Mouse (Mus musculus) heart, postnatal 25 days (tissue): Measurements from ENCODE around the gene Smarca4. TPM values are rescaled to one million over a fixed set of nuclear protein-coding genes. Genes with fewer than 3 reads are reported as not detected.
"Not testable (repeated sequence)": the region's sequence is repeated elsewhere in the genome, so short reads cannot be mapped to it uniquely, and the experiment has no call there.

Experiments used
- DNase-seq: peaks from one replicate; pipeline ENCODE4 v3.0.0; 2022; ENCODE audit warnings: low spot score
- intact Hi-C: fragments of 180-260 bp; cut with DNase I; formaldehyde crosslinking; loops from one replicate; pipeline ENCODE4 v1.15.1; 2025
- total RNA-seq, 2 experiments: library from RNA; stranded (reverse); gene quantifications; 2 replicates each; pipeline ENCODE4 v1.2.3; 2021

The Smarca4 gene
- total RNA-seq, 2 experiments from 2014 or later = 46.4 to 48.1 TPM

DNA sequence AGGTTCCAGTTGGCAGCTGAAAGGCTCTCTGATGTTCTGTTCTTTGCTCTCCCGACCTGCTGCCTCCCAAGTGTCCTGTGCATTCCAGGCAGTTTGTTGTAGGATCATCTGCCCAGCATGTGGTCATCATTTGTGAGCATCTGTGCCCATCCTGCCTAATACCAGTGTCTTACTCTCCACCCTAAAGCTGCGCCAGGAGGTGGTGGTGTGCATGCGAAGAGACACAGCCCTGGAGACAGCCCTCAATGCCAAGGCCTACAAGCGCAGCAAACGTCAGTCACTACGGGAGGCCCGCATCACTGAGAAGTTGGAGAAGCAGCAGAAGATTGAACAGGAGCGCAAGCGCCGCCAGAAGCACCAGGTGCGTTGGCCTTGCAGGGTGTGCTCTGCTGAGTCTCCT is 23.1 kb downstream of the Smarca4 start:
- no peak for DNase-seq
- intact Hi-C loops = no loop called here

DNA sequence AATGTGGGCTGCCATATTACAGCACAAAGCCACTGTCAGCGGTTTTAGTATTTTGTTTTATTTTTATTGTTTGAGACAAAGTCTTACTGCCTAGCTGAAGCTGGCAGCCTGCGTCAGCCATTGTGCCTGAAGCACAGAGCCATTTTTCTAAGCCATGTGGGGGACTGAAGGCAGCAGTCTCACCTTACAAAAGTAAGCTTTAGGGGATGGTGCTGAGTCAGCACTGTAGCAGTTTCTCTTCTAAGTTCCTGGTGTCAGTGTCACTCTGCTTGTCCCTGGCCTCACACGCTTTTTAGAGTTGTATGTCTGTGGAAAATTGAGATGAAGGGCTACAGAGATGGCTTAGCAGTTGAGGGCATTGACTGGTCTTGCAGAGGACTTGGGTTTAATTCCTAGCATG is 30.4 kb downstream of the Smarca4 start:
- intact Hi-C loops = no loop called here
- DNase-seq = no peak

DNA sequence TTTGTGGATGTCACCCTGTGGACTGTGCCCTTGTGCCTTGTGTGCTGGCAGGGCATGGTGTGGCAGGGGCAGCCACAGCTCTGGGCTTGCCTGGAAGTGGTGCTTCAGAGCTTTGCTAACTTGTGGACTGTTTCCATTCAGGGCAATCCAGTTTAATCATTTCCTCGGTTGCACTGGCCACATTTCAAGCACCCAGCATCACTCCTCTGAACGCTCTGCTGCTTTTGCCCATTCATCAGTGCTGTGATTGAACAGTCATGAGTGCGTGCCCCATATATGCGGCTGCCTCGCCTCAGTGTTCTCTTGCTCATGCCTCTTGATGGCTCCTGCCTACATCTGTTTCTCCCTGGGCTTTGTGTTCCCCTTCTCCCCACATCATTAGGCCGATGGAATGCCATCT is 31.8 kb downstream of the Smarca4 start:
- DNase-seq = no peak
- intact Hi-C loops = no loop called here

DNA sequence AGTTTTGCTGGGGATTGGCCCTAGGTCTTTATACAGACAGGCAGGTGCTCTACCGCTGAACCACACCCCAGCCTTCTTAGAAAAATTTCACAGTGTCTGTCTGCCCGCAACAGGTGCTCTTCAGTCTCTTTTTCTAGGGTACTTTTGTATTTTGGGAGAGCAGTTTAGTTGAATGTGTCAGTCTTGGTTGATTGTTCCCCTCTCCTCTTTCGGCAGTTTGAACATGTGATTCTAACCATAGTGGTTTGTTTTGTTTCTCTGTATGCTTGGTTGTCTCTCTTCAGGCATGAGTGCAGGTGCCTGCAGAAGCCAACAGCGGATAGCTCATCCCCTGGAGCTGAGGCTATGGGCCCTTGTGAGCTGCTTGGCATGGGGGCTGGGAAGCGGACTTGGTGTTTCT is 36.3 kb downstream of the Smarca4 start:
- no peak for DNase-seq
- intact Hi-C loops = loop anchor here (5.0 kb wide), 1 partner anchor 50 kb away; no protein-coding TSS in a partner anchor

DNA sequence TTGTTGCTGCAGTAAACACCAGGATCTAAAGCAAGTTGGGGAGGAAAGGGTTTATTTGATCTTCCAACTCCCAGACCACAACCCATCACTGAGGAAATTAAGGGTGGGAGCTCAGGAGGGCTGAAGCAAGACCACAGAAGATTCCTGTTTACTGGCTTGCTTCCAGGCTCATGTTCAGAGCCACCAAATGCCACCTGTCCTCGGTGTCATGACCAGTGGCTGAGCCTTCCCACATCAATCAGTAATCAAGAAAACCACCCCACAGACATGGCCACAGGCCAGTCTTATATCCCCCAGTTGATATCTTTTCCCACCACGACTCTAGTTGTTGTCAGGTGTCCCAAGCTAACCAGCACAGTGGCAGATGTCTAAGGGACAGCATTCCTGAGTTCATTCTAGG is 37.3 kb downstream of the Smarca4 start:
- no peak for DNase-seq
- intact Hi-C loops = loop anchor here (5.0 kb wide), 1 partner anchor 51 kb away; no protein-coding TSS in a partner anchor

DNA sequence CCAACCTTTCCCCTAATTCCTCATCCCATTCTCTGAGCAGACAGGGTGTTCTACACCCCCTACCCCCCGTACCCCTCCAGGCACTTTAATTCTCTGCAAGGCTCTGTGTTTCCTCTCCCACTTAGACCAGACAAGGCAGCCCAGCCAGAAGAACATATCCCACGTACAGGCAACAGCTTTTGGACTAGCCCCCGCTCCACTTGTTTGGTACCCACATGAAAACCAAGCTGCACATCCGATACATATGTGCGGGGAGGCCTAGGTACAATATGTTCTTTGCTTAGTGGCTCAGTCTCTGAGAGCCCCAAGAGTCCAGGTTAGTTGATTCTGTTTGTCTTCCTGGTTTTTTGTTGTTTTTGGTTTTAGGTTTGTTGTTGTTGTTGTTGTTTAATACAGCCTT is 46.1 kb downstream of the Smarca4 start:
- no peak for DNase-seq
- intact Hi-C loops = no loop called here

DNA sequence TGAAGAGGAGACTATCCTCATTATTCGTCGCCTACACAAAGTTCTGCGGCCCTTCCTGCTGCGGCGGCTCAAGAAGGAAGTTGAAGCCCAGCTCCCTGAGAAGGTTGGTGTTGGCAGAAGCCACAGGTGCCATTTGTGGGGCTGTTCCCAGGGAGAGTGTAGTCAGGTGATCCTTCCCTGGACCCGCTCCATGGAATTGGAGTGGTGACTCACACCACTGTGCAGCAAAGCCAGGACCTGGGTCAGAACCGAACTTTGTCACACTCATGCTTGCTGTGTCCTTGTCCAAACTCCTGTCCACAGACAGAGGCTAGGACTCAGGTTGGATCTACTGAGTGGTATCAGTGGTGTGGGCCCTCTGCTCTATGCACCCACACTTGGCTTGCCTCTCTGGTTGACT is 53.0 kb downstream of the Smarca4 start:
- DNase-seq = no peak
- intact Hi-C loops = no loop called here

DNA sequence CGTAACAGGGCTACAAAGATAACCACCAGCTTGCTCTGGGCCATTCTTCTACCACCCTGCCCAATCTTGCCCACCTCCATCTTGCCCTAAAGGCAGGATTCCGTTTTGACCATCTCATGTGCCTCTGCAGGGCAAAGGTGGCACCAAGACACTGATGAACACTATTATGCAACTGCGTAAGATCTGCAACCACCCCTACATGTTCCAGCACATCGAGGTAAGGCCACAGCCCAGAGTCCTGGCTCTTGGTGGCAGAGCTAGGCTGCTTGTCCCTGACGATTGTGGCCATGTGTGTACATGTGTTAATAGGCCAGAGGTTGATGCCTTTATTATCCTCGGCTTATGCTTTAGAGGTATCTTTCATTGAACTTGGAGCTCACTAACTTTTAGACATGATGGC is 54.4 kb downstream of the Smarca4 start:
- no peak for DNase-seq
- intact Hi-C loops = loop anchor here (5.0 kb wide), 1 partner anchor 68 kb away; no protein-coding TSS in a partner anchor

DNA sequence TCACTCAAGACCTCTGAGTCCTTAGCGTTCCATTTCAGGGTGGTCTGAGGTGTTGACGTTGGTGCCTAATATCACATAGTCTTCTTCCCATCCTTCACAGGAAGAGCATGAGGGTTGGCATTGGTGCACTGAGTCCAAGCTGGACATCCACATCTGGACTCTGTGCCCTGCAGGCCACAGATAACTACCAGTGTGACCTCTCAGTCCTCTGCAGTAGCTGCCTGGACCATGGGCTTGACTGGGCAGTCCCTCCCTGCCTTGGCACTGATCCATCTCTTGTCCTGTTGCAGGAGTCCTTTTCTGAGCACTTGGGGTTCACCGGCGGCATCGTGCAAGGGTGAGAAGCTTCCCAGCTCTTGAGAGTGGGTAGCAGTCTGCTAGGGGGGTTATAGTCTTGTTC is 55.8 kb downstream of the Smarca4 start:
- intact Hi-C loops = loop anchor here (5.0 kb wide), 1 partner anchor 69 kb away; no protein-coding TSS in a partner anchor
- no peak for DNase-seq

DNA sequence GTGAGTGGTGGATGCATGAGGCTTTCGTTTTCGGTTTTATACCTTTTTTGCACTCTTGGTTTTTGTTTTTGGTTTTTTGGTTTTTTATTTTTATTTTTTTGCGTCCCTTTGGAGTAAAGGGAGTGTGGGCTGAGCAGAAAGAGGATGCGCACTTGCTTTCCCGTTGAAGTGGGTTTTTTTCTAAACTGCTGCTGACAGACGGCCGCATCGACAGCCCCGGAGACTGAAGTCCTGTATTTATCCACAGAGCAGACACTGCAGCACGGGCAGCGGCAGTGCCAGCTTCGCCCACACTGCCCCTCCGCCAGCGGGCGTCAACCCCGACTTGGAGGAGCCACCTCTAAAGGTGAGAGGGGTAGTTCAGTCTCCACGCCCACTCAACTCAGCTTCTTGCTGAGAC is 61.7 kb downstream of the Smarca4 start:
- intact Hi-C loops = no loop called here
- DNase-seq = no peak

DNA sequence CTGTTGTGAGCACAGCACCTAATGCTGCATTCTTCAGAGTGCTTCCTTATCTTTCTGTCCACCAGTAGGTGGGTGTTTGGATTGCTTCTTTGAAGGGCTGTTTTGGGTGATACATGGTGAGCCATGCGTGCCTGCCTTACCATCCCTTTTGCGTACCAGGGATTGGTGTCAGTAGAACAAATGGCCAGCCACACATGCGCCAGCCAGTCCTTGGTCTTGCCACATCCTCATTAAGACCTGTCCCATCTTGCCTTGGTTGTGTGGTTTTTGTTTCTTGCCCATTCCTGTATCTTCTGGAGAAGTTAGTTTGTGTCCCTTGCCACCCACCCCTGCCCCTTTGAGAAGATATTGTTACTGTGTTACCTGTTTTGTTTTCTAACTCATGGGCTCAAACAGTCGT is 64.5 kb downstream of the Smarca4 start:
- no peak for DNase-seq
- intact Hi-C loops = loop anchor here (5.0 kb wide), 1 partner anchor 192 kb away; no protein-coding TSS in a partner anchor

DNA sequence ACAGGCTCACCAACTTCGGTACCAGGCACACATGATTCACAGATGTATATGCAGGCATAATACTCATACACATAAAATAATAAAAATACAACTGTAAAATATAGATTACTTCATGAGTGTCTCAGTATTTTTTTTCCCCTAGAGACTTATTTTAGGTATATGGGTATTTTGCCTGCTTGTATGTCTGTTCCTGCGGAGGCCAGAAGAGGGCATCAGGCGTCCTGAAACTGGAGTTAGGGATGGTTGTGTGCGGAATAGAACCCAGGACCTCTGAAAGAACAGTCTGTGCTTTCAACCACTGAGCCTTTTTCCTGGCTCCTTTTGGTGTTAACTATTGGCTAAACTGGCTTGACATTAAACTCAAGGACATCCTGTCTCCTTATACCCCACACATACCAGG is 66.9 kb downstream of the Smarca4 start:
- no peak for DNase-seq
- intact Hi-C loops = loop anchor here (5.0 kb wide), 1 partner anchor 189 kb away; no protein-coding TSS in a partner anchor

DNA sequence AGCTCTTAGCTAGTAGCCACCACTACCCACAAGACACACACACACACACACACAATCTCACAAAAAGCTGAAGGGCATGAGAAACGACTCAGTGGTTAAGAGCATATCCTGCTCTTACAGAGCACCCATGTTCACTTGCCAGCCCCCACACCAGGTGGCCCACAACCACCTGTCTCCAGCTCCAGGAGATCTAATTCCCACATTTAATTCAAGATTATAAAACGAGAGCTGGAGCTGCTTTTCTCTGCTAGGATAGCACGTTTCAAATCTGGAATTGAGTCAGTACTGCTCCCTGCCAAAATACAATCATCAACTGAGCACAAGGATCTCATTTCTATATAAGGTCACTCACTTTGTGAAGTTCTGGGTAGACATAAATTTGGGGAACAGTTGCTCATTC is 67.9 kb downstream of the Smarca4 start:
- no peak for DNase-seq
- intact Hi-C loops = loop anchor here (5.0 kb wide), 1 partner anchor 188 kb away; no protein-coding TSS in a partner anchor

DNA sequence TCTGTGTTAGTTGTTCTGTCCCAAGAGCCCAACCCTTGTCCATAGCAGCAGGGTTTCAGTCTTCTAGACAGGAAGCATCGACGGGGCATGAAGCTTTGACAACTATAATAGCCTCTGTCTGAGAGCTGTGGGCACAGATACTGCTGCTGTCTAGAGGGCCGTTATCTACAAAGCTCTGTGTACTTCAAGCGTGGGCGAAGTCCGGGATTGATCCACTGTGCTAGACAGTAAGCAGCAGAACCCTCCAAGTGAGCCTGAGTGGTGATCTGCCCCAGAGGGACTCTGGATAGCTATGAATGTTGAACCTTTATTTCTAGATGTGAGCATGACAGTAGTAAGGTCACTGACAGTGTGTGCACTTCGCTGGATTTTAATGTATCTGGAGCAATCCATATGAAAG is 72.6 kb downstream of the Smarca4 start:
- intact Hi-C loops = no loop called here
- DNase-seq = no peak

DNA sequence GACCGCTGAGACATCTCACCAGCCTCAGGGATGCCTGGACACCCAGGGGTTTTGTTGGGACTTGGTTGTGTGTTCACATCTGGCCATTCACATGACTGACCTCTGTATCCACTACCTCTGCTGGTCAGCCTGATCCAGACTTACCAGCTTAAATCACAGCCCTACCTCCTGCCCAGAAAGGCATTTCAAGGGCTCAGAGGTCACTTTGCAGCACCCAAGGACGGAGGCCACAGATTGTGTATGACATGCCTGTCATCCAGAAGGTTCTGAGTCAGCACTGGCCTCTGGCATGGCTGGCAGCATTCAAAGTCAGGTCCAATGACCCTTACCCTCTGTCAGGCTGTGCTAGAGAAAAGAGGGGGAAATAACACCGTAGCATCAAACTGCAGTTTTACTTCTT is 74.1 kb downstream of the Smarca4 start:
- intact Hi-C loops = loop anchor here (5.0 kb wide), 1 partner anchor 117 kb away; no protein-coding TSS in a partner anchor
- DNase-seq = no peak

DNA sequence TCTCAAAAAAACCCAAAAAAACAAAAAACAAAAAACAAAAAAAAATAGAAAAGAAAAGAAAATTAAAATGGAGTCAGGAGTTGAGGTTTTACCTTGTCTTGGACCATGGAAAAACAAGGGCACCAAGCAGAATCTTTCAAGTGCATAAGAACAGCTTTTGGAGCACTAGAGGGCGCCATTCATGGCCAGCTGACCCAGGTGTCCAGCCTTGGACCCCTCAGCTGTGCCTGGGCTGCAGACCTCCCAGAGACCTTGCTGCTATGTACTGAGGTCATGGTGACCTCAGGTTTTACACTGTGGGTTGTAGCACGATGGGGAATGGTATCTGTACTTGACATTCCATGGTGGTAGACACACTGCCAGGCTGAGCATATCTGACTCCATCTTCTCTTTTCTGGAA is 75.9 kb downstream of the Smarca4 start:
- no peak for DNase-seq
- intact Hi-C loops = loop anchor here (5.0 kb wide), 1 partner anchor 115 kb away; no protein-coding TSS in a partner anchor

DNA sequence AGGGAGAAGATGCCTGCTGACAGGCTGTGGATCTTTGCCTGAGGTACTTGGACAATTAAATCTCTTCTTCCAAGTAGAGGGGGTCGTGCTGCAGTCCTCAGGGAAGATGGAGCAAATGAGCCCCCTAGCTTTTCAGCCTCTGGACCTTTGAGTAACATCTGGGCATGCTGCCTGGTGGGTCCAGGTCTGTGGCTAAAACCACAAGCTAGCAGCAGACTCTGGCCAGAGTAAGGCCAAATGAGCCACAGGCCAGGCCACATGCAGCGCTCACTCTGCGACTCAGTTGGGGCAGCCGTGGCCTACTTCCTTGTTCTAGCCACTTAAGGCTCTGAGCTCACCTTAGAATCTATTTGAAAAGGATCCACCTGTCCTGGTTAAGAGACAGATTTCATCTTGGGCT is 76.5 kb downstream of the Smarca4 start:
- DNase-seq = no peak
- intact Hi-C loops = loop anchor here (5.0 kb wide), 1 partner anchor 115 kb away; no protein-coding TSS in a partner anchor

DNA sequence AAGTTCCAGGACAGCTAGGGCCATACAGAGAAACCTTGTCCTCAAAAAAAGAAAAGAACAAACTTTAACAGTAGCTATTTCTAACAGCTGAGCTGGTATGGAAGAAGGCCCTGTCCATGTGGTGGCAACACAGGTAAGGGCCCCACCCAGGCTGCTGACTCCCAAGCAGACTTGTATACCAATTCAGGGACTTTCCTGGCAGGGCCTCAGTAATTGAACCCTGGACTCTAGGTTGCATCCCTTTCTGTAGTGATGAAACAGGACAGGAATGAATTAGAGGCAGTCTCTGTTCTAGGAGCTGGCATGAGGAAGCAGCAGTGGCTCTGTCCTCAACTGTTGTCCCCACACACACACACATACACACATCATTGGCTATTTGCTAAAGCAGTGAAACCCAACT is 78.1 kb downstream of the Smarca4 start:
- DNase-seq = no peak
- intact Hi-C loops = loop anchor here (5.0 kb wide), 1 partner anchor 113 kb away; no protein-coding TSS in a partner anchor

DNA sequence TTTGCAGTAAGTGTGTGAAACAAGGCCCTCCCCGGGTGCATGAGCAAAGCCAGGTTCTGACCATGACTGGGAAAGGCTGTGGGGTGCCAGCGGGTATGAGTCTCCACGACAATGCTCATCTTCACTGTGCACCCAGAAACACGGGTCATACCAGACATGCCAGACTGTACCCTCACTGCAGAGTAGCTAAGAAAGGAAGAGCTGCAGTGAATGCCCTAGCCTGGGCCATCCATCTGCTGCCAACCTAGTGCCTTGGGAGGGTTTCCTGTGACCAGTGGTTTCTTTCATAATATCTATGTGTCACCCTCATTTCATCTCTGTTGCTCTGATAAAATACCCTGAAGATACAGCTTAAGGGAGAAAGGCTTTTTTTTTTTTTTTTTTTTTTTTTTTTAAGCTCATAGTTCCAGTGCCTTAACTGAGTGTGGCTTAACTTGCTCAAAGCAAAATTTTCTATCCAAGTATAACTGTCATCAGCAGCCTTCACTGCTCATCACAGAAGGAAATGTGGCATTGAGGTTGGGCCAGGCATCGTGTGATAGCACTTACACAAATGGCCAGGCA is 79.3 kb downstream of the Smarca4 start:
- intact Hi-C loops = loop anchor here (5.0 kb wide), 1 partner anchor 177 kb away; no protein-coding TSS in a partner anchor
- no peak for DNase-seq

DNA sequence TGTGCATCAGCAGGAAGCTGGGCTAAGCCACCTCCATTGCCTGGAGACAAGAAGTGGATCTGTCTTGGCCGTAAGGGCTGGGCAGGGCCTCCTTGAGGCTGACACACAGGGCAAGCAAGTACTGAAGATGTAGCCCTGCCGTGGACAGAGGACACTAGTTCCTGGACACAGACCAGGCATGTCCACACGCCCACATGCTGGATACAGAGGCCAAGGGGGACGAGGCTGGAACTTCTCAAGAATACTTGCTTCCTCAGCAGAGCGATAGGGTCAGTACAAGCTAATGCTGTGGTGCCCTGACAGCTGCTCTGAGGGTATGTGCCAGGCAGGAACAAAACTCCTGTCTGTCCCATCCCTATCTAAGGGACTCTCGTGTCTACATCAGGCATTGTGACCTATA is 81.2 kb downstream of the Smarca4 start:
- intact Hi-C loops = loop anchor here (5.0 kb wide), 1 partner anchor 175 kb away; no protein-coding TSS in a partner anchor
- DNase-seq = no peak

DNA sequence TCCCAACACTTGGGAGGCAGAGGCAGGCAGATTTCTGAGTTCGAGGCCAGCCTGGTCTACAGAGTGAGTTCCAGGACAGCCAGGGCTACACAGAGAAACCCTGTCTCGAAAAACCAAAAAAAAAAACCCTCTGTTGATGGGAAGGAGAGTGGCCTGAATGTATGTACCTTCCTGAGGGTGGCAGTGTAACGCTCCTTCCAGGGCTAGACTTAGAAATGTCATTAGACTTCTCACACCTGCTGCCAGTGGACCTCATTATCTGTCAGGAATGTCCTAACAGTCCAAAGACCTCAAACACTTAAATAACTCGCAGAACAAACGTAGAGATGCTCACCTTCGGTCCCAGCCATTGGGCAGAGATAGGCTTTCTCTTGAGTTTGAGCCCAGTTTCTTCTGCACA is 83.3 kb downstream of the Smarca4 start:
- DNase-seq = not testable (repeated sequence)

DNA sequence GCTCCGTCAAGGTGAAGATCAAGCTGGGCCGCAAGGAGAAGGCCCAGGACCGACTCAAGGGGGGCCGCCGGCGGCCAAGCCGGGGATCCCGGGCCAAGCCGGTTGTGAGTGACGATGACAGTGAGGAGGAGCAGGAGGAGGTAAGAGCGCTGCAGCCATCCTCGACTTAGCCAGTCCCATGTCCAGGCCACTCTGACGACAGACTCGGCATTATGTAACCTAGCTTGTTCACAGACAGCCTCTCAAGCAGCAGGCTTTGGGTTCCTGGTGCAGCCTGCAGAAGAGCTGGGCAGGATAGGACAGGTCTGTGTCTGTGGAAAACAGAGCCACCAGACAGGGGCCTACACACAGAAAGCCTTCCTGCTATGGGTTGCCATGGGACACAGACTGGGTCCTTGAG is 85.1 kb downstream of the Smarca4 start:
- DNase-seq = no peak
- intact Hi-C loops = no loop called here

More for the DNA sequence above, 83.3 kb downstream of the Smarca4 start:
- intact Hi-C loops = loop anchor here (5.0 kb wide), 1 partner anchor 173 kb away; no protein-coding TSS in a partner anchor
